Mouse (Mus musculus) midbrain, embryonic 16.5 days (tissue): Measurements from ENCODE around the gene Hacd2. TPM values are rescaled to one million over a fixed set of nuclear protein-coding genes. Genes with fewer than 3 reads are reported as not detected.

ENCODE experiments used
- ATAC-seq: fragments of 200-750 bp; cut with Nextera tagmentation; 2 replicates; pipeline ENCODE4 v1.8.0; 2017; ENCODE audit warnings: moderate TSS enrichment
- H3K27ac ChIP-seq: fragments of 300-500 bp; sonication (generic); 2 replicates; pipeline ENCODE4 v1.5.1; 2014; ENCODE audit warnings: mild to moderate bottlenecking, low read length, mixed read lengths
- H3K27me3 ChIP-seq: fragments of 300-500 bp; sonication (generic); 2 replicates; pipeline ENCODE4 v1.6.1; 2014; ENCODE audit warnings: low read depth, low read length, mixed read lengths; ENCODE audit not compliant: control insufficient read depth, insufficient read depth
- H3K36me3 ChIP-seq: fragments of 300-500 bp; sonication (generic); 2 replicates; pipeline ENCODE4 v1.6.1; 2014; ENCODE audit warnings: mild to moderate bottlenecking, low read length, moderate library complexity, mixed read lengths; ENCODE audit not compliant: control insufficient read depth, insufficient read depth
- H3K4me1 ChIP-seq: fragments of 300-500 bp; sonication (generic); 2 replicates; pipeline ENCODE4 v1.6.1; 2014; ENCODE audit warnings: mild to moderate bottlenecking, low read length, mixed read lengths; ENCODE audit not compliant: control insufficient read depth, insufficient read depth
- H3K4me2 ChIP-seq: fragments of 300-500 bp; sonication (generic); 2 replicates; pipeline ENCODE4 v1.6.1; 2014; ENCODE audit warnings: mild to moderate bottlenecking, low read length, mixed read lengths
- H3K4me3 ChIP-seq: fragments of 300-500 bp; sonication (generic); 2 replicates; pipeline ENCODE4 v1.5.1; 2014; ENCODE audit warnings: low read depth, mild to moderate bottlenecking, low read length, moderate library complexity, mixed read lengths
- H3K9ac ChIP-seq: fragments of 300-500 bp; sonication (generic); 2 replicates; pipeline ENCODE4 v1.6.1; 2014; ENCODE audit warnings: low read depth, low read length, mixed read lengths
- H3K9me3 ChIP-seq: fragments of 300-500 bp; sonication (generic); replicated peaks from 2 replicates; pipeline ENCODE4 v1.6.1; 2014; ENCODE audit warnings: mild to moderate bottlenecking, low read length, mixed read lengths; ENCODE audit not compliant: control insufficient read depth, poor library complexity, severe bottlenecking
- WGBS: fragments of 180-500 bp; shearing (Covaris S2); extraction: QIAGEN DNeasy Blood & Tissue Kit; methylation state at CpG from one replicate; pipeline ENCODE4 v1.1.7; 2014; 5-methylcytosine and 5-hydroxymethylcytosine counted together
- polyA plus RNA-seq: library from polyadenylated mRNA; unstranded; fragments of >200 nt; fragmentation: Nextera tagmentation; extraction: Ambion mirVana; gene quantifications from 2 replicates; pipeline ENCODE4 v1.2.1, GENCODE M21; 2015

Hacd2 gene
- polyA plus RNA-seq, 1 experiment from 2014 or later, result 44.0 TPM

DNA sequence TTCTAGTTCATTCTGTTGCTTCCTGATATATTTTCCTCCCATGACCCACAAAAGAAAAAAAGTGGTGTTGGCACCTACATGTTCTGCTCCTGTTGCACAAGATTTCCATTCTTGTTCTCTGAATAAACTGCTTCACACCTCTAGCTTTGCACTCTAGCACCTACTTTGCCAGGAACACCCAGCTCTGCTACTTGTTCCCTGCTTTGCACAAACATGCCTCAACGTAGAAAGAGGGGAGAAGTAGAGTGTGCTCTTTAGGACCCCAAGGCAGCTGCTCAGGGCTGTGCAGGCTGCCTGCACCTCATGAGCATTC, 32.9 kb downstream of the Hacd2 start:
- 90% methylated on average over 1 of the region's 1 CpGs for WGBS
- no peaks in the 10 kb centered on the region for H3K4me1 ChIP-seq
- H3K36me3 ChIP-seq, result no peaks in the 10 kb centered on the region
- H3K9ac ChIP-seq, result no peak overlapping the region
- no peaks in the 10 kb centered on the region for H3K27me3 ChIP-seq
- H3K4me2 ChIP-seq, result no peak overlapping the region
- no peak overlapping the region for H3K4me3 ChIP-seq
- no peak overlapping the region for H3K27ac ChIP-seq
- no peak for ATAC-seq
- H3K9me3 ChIP-seq, result no peaks in the 10 kb centered on the region

DNA sequence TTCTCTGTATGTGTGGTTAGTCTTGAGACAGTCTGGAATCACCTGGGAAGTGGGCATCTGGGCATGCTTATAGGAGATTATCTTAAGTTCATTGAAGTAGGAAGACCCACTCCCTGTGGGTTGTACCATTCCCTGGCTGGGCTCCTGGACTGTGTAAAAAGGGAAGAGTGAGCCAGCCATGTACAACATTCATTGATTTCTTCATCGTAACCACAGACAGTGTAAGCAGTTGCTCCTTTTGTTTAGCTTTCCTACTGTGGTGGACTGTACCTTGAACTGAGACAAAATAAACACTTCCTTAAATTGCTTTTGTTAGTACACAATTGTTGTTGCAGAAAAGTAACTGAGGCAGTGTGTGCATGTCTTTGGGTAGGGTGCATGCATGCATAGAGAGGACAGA, 33.6 kb downstream of the Hacd2 start:
- H3K9me3 ChIP-seq, result no peaks in the 10 kb centered on the region
- H3K27me3 ChIP-seq, result no peaks in the 10 kb centered on the region
- no peaks in the 10 kb centered on the region for H3K4me1 ChIP-seq
- 88% methylated on average over 1 of the region's 1 CpGs for WGBS
- no peak overlapping the region for H3K9ac ChIP-seq
- H3K4me2 ChIP-seq, result no peak overlapping the region
- no peaks in the 10 kb centered on the region for H3K36me3 ChIP-seq
- no peak overlapping the region for H3K27ac ChIP-seq
- H3K4me3 ChIP-seq, result no peak overlapping the region
- ATAC-seq, result 0 out of 2 replicates have a peak, but pooled peaks have one; percentile 42

DNA sequence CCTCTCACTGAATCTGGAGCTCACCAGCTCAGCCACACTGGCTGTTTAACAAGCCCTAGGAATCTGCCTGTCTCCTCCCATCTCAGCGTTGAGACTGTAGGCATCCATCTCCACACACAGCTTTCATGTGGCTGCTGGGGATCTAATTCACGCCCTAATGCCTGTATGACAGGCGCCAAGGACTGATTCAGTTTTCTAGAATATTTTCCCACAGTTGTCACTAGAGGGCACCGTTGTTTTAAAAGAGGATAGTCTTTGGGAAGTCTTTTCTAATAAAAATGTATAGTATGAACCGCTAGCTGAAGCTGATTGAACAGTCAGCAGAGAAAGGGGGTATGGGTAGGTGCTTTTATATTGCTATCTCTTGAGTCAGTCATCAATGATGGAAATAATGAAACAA, 34.1 kb downstream of the Hacd2 start:
- 13% methylated on average over 5 of the region's 5 CpGs for WGBS
- no peaks in the 10 kb centered on the region for H3K27me3 ChIP-seq
- ATAC-seq, result peak; percentile 67; the same call in 1 of the 2 replicates

DNA sequence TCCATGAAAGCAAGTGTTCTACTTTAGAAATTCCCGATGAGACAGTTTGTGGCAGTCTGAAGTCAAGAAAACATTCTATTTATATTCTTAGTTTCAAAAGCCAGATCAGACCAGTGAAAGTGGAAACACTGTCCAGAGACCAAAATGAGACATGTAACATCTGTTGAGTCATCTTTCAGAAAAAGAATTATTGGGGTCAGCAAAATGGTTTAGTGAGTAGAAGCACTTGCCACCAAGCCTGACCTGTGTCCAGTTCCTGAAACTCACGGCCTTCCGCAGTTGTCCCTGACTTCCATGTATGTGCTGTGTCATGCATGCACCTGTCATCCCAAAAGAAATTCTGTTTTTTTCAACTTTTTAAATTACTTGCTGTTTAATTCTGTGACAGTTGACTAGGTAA, 34.6 kb downstream of the Hacd2 start:
- Histone ChIP-seq H3K9me3 (no peaks in the 10 kb centered on the region), H3K4me3 (no peak overlapping the region), H3K9ac (no peak overlapping the region), H3K36me3 (no peaks in the 10 kb centered on the region), H3K27ac (no peak overlapping the region), H3K4me1 (no peaks in the 10 kb centered on the region), H3K4me2 (no peak overlapping the region), H3K27me3 (no peaks in the 10 kb centered on the region)
- no peak for ATAC-seq
- 91% methylated on average over 3 of the region's 3 CpGs for WGBS

More for the DNA sequence above, 34.1 kb downstream of the Hacd2 start:
- Histone ChIP-seq H3K27ac (no peak overlapping the region), H3K4me1 (no peaks in the 10 kb centered on the region), H3K4me2 (no peak overlapping the region), H3K36me3 (no peaks in the 10 kb centered on the region), H3K9me3 (no peaks in the 10 kb centered on the region), H3K9ac (no peak overlapping the region), H3K4me3 (no peak overlapping the region)

DNA sequence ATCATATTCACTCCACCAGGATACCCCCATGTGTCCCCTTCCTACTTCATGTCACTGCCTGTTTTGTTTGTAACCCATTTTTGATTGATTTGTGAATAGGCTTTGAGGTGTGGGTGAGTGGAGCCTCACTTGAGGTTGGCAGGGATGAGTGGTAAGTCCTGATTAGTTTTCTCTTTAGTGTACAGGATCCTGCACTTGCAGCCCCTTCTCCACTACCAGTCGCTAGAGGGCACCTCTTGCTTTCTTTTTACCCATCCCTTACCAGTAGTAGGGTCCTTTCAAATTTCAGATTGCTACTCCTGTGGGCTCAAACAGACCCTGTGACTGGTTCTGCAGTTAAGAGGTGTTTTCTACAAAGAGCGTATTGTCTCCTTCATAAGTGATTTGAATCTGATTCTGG, 38.8 kb downstream of the Hacd2 start:
- no peak overlapping the region for H3K27ac ChIP-seq
- no peak overlapping the region for H3K9ac ChIP-seq
- WGBS, result 68% methylated on average over 2 of the region's 2 CpGs
- H3K9me3 ChIP-seq, result no peaks in the 10 kb centered on the region
- no peaks in the 10 kb centered on the region for H3K4me1 ChIP-seq
- no peaks in the 10 kb centered on the region for H3K27me3 ChIP-seq
- 0 out of 2 replicates have a peak, but pooled peaks have one; percentile 67 for ATAC-seq
- no peak overlapping the region for H3K4me2 ChIP-seq
- no peak overlapping the region for H3K4me3 ChIP-seq
- H3K36me3 ChIP-seq, result no peaks in the 10 kb centered on the region

DNA sequence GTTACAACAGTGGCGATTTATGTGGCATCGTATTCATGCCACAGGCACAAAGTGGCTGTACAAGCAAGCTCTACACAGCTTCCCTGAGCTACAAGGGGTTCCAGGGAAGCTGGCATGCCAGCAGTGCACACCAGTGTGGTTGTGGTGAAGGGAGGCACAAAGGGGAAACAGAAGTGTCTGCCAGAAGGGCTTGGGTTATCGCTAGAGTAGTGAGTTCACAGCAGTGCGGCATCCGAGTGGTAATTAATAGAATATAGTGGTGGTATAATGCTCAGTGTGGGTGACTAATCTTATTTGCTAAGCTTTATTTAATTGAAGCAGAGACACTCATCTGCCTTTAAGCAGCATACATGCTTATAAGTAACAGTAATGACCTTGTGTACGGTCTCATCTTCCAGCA, 43.5 kb downstream of the Hacd2 start:
- WGBS, result 58% methylated on average over 6 of the region's 6 CpGs
- Histone ChIP-seq H3K36me3 (no peaks in the 10 kb centered on the region), H3K4me3 (no peak overlapping the region), H3K4me1 (no peaks in the 10 kb centered on the region), H3K9ac (no peak overlapping the region), H3K27ac (no peak overlapping the region), H3K9me3 (no peaks in the 10 kb centered on the region), H3K27me3 (no peaks in the 10 kb centered on the region), H3K4me2 (no peak overlapping the region)
- no peak for ATAC-seq

DNA sequence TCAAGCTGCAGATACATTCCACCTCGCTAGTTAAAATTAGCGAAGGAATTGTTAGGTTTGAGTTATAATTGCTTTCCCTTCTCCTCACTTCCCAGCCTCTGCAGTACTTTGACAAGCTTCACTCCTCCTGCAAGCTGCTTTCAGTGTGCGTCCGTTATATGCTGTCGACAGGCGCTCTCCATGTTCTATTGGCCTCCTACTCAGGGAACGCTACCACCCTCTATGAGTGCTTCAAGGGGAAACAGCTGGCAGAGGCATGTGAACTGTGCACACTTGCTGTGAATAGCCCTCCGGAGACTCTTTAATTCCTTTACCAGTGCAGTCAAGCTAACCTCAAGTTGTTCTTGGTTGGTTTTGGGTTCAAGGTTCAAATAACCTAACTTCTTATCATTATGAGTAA, 44.9 kb downstream of the Hacd2 start:
- Histone ChIP-seq H3K4me2 (no peak overlapping the region), H3K4me3 (no peak overlapping the region), H3K9me3 (no peaks in the 10 kb centered on the region), H3K4me1 (no peaks in the 10 kb centered on the region), H3K27me3 (no peaks in the 10 kb centered on the region), H3K36me3 (no peaks in the 10 kb centered on the region), H3K27ac (no peak overlapping the region), H3K9ac (no peak overlapping the region)
- no peak for ATAC-seq
- WGBS, result 54% methylated on average over 8 of the region's 8 CpGs

DNA sequence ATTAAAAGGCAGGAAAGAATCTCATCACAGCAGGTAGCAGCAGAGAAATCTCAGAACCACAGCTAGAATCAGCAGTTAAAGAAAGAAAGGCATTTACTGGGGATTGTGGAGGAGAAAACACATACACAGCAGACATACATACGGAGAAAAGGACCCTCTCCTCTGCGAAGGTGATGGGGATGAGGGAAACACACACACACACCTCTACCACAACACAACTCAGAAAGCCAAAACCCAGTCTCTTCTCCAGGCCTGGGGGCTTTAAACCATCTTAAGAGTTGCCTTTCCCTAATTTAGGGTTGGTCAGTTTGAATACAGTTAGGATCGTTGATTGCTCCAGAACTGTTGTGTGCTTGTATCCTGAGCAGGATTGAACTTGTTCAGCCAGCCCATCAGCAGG, 45.4 kb downstream of the Hacd2 start:
- Histone ChIP-seq H3K36me3 (no peaks in the 10 kb centered on the region), H3K4me1 (no peaks in the 10 kb centered on the region), H3K9ac (no peak overlapping the region), H3K9me3 (no peaks in the 10 kb centered on the region), H3K4me2 (no peak overlapping the region), H3K27ac (no peak overlapping the region), H3K4me3 (no peak overlapping the region), H3K27me3 (no peaks in the 10 kb centered on the region)
- WGBS, result 89% methylated on average over 3 of the region's 3 CpGs
- no peak for ATAC-seq

DNA sequence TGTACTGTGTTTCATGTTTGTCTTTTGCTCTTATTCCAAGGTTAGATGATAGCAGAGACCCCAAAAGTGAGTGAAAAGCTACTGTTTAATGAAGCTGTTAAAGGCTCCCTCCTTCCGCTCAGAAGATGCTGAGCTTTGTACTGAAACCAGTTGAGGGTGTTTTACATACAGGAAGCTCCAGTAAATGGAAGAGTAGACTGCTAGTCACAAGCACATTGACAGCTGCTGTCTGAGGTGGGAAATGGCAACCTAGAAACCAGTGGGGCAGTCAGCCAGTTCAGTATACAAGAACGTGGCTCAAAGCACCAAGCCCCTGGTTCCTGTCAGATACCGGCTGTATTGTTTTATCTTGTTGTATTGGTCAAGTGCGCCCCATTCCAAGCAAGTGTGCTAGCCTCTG, 46.7 kb downstream of the Hacd2 start:
- H3K4me1 ChIP-seq, result no peaks in the 10 kb centered on the region
- WGBS, result 92% methylated on average over 4 of the region's 4 CpGs

DNA sequence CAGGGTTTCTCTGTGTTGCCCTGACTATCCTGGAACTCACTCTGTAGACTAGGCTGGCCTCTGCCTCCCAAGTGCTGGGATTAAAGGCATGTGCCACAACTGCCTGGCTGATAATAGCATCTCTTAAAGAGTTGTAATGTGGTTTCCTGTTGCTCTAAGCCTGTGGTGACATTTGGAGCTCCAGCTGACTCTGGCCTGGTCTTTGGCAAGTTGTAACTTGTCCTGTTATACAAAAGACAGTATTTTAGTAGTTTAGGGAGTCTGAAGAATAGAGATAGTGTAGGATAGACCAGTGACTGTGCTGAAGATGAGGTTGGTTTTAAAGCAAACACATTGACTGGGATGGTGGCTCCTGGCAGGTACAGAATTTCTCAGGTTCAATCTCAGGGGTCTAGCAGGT, 52.2 kb downstream of the Hacd2 start:
- no peak for ATAC-seq
- Histone ChIP-seq H3K9me3 (no peaks in the 10 kb centered on the region), H3K36me3 (no peaks in the 10 kb centered on the region), H3K27me3 (no peaks in the 10 kb centered on the region), H3K9ac (no peak overlapping the region), H3K4me3 (no peak overlapping the region), H3K4me2 (no peak overlapping the region), H3K4me1 (no peaks in the 10 kb centered on the region), H3K27ac (no peak overlapping the region)

More for the DNA sequence above, 46.7 kb downstream of the Hacd2 start:
- no peak for ATAC-seq
- H3K9me3 ChIP-seq, result no peaks in the 10 kb centered on the region
- no peaks in the 10 kb centered on the region for H3K27me3 ChIP-seq
- H3K36me3 ChIP-seq, result no peaks in the 10 kb centered on the region
- no peak overlapping the region for H3K4me3 ChIP-seq
- H3K27ac ChIP-seq, result no peak overlapping the region
- no peak overlapping the region for H3K4me2 ChIP-seq
- no peak overlapping the region for H3K9ac ChIP-seq
